Mouse (Mus musculus): ENCODE data around the gene Lce3f. TPM values are rescaled to one million over a fixed set of nuclear protein-coding genes. Genes with fewer than 3 reads are reported as not detected.

Gene Lce3f
- total RNA-seq, 1 experiment, result not detected

- Histone ChIP-seq H3K9ac (ENCODE audit: insufficient read depth, low read depth, low read length, poor library complexity, severe bottlenecking) (no peak overlapping the region), H3K4me1 (ENCODE audit: control insufficient read depth in 2 of 2, insufficient read depth in 2 of 2, low read length in 2 of 2, poor library complexity in 1 of 2) (no peaks in the 10 kb centered on the region), H3K4me3 (ENCODE audit: insufficient read depth in 1 of 2, low read depth in 1 of 2, low read length in 2 of 2, poor library complexity in 1 of 2, severe bottlenecking in 1 of 2) (no peak overlapping the region), H3K27ac (ENCODE audit: insufficient read depth, low read depth, low read length, poor library complexity, severe bottlenecking) (no peak overlapping the region), H3K36me3 (ENCODE audit: control insufficient read depth, insufficient read depth, low read length, poor library complexity, severe bottlenecking) (no peaks in the 10 kb centered on the region), H3K9me3 (ENCODE audit: control insufficient read depth, insufficient read depth, low read depth, low read length) (no peaks in the 10 kb centered on the region)
- in situ Hi-C loops (cut with MboI; ENCODE audit: low sequenced_read_pairs in 2 of 2, unreplicated experiment in 2 of 2), result no loop called here
- no peak for DNase-seq (ENCODE audit: low read depth, low spot score)
- TF ChIP-seq ZC3H11A (IDR thresholded peaks at IDR 0.05; ENCODE audit: borderline replicate concordance, low read depth, low read length), result no peak
- no peak for TF ChIP-seq CHD2 (IDR thresholded peaks at IDR 0.05; ENCODE audit: low read depth, low read length)
- TF ChIP-seq ZNF384 (IDR thresholded peaks at IDR 0.05; ENCODE audit: low read depth, low read length), result no peak
- no peak for TF ChIP-seq HCFC1 (IDR thresholded peaks at IDR 0.05; ENCODE audit: borderline replicate concordance, insufficient read depth, low read length)
- TF ChIP-seq MAFK (IDR thresholded peaks at IDR 0.05; ENCODE audit: insufficient read depth, low read depth, low read length), result no peak
Observed at GRCm38 (mm10) chr3:93023411-93024184, 31.6 kb downstream of the Lce3f start.

- no peak for TF ChIP-seq MAFK (IDR thresholded peaks at IDR 0.05; ENCODE audit: insufficient read depth, low read depth, low read length)
- TF ChIP-seq ZNF384 (IDR thresholded peaks at IDR 0.05; ENCODE audit: low read depth, low read length), result no peak
- TF ChIP-seq HCFC1 (IDR thresholded peaks at IDR 0.05; ENCODE audit: borderline replicate concordance, insufficient read depth, low read length), result no peak
- TF ChIP-seq ZC3H11A (IDR thresholded peaks at IDR 0.05; ENCODE audit: borderline replicate concordance, low read depth, low read length), result no peak
- no peak overlapping the region for H3K9ac ChIP-seq (ENCODE audit: insufficient read depth, low read depth, low read length, poor library complexity, severe bottlenecking)
- no peaks in the 10 kb centered on the region for H3K36me3 ChIP-seq (ENCODE audit: control insufficient read depth, insufficient read depth, low read length, poor library complexity, severe bottlenecking)
- H3K9me3 ChIP-seq (ENCODE audit: control insufficient read depth, insufficient read depth, low read depth, low read length), result no peaks in the 10 kb centered on the region
- in situ Hi-C loops (cut with MboI; ENCODE audit: low sequenced_read_pairs in 2 of 2, unreplicated experiment in 2 of 2), result loop anchor here (5.0 to 25.0 kb wide), 2 partner anchors 113 kb away; no protein-coding TSS in a partner anchor
- H3K4me3 ChIP-seq (ENCODE audit: insufficient read depth in 1 of 2, low read depth in 1 of 2, low read length in 2 of 2, poor library complexity in 1 of 2, severe bottlenecking in 1 of 2), result no peak overlapping the region
- DNase-seq (ENCODE audit: low read depth, low spot score), result no peak
- H3K4me1 ChIP-seq (ENCODE audit: control insufficient read depth in 2 of 2, insufficient read depth in 2 of 2, low read length in 2 of 2, poor library complexity in 1 of 2), result no peaks in the 10 kb centered on the region
- H3K27ac ChIP-seq (ENCODE audit: insufficient read depth, low read depth, low read length, poor library complexity, severe bottlenecking), result no peak overlapping the region
Observed at GRCm38 (mm10) chr3:93025486-93025885, 33.5 kb downstream of the Lce3f start.

- no peaks in the 10 kb centered on the region for H3K9me3 ChIP-seq (ENCODE audit: control insufficient read depth, insufficient read depth, low read depth, low read length)
- in situ Hi-C loops (cut with MboI; ENCODE audit: low sequenced_read_pairs in 2 of 2, unreplicated experiment in 2 of 2), result loop anchor here in 1 of 2 experiments (25.0 kb wide), 1 partner anchor 119 kb away; no protein-coding TSS in a partner anchor
- no peak for DNase-seq (ENCODE audit: low read depth, low spot score)
- no peak overlapping the region for H3K27ac ChIP-seq (ENCODE audit: insufficient read depth, low read depth, low read length, poor library complexity, severe bottlenecking)
- H3K36me3 ChIP-seq (ENCODE audit: control insufficient read depth, insufficient read depth, low read length, poor library complexity, severe bottlenecking), result no peaks in the 10 kb centered on the region
- no peak overlapping the region for H3K4me3 ChIP-seq (ENCODE audit: insufficient read depth in 1 of 2, low read depth in 1 of 2, low read length in 2 of 2, poor library complexity in 1 of 2, severe bottlenecking in 1 of 2)
- TF ChIP-seq ZC3H11A (IDR thresholded peaks at IDR 0.05; ENCODE audit: borderline replicate concordance, low read depth, low read length), result peak; percentile 75
- no peak for TF ChIP-seq MAFK (IDR thresholded peaks at IDR 0.05; ENCODE audit: insufficient read depth, low read depth, low read length)
- H3K9ac ChIP-seq (ENCODE audit: insufficient read depth, low read depth, low read length, poor library complexity, severe bottlenecking), result no peak overlapping the region
- no peaks in the 10 kb centered on the region for H3K4me1 ChIP-seq (ENCODE audit: control insufficient read depth in 2 of 2, insufficient read depth in 2 of 2, low read length in 2 of 2, poor library complexity in 1 of 2)
Observed at GRCm38 (mm10) chr3:93031450-93031849, 39.4 kb downstream of the Lce3f start.

Other genes starting within 250 kb of the Lce3f start
- not detected in 2 replicates for gene Lce1g, start 239.9 kb upstream of the Lce3f start, total RNA-seq (2012; rRNA removed)
- gene Lce1h, start 227.2 kb upstream of the Lce3f start, total RNA-seq (2012; rRNA removed), result 4.7 TPM in 1 of 2 replicates, not detected in the other
- not detected in 2 replicates for gene Lce1i, start 213.3 kb upstream of the Lce3f start, total RNA-seq (2012; rRNA removed)
- not detected in 2 replicates for gene Lce1j, start 201.7 kb upstream of the Lce3f start, total RNA-seq (2012; rRNA removed)
- gene Lce1k, start 184.3 kb upstream of the Lce3f start, total RNA-seq (2012; rRNA removed), result not detected in 2 replicates
- gene Kprp, start 165.0 kb upstream of the Lce3f start, total RNA-seq (2012; rRNA removed), result not detected in 2 replicates
- not detected in 2 replicates for gene Lce1l, start 140.9 kb upstream of the Lce3f start, total RNA-seq (2012; rRNA removed)
- gene 2310050C09Rik, start 122.0 kb upstream of the Lce3f start, total RNA-seq (2012; rRNA removed), result not detected in 2 replicates
- gene Lce3a, start 66.0 kb upstream of the Lce3f start, total RNA-seq (2012; rRNA removed), result not detected in 2 replicates
- gene Lce3b, start 59.2 kb upstream of the Lce3f start, total RNA-seq (2012; rRNA removed), result not detected in 2 replicates
- not detected in 2 replicates for gene Lce3c, start 47.7 kb upstream of the Lce3f start, total RNA-seq (2012; rRNA removed)
- not detected in 2 replicates for gene Lce3d, start 34.8 kb upstream of the Lce3f start, total RNA-seq (2012; rRNA removed)
- not detected in 2 replicates for gene Lce3e, start 25.2 kb upstream of the Lce3f start, total RNA-seq (2012; rRNA removed)
- 1.2 and 6.2 TPM in 2 replicates for gene Crct1, start 23.5 kb downstream of the Lce3f start, total RNA-seq (2012; rRNA removed)
- gene Lce1m, start 26.8 kb downstream of the Lce3f start, total RNA-seq (2012; rRNA removed), result not detected in 2 replicates
- gene Gm4858, start 76.6 kb downstream of the Lce3f start, total RNA-seq (2012; rRNA removed), result 0.58 and 1.1 TPM in 2 replicates
- not detected in 2 replicates for gene Crnn, start 152.6 kb downstream of the Lce3f start, total RNA-seq (2012; rRNA removed)
- not detected in 2 replicates for gene Flg2, start 205.1 kb downstream of the Lce3f start, total RNA-seq (2012; rRNA removed)